Comparison of ENCODE assay signal across 8 mouse cellular contexts in the genomic region with DNA sequence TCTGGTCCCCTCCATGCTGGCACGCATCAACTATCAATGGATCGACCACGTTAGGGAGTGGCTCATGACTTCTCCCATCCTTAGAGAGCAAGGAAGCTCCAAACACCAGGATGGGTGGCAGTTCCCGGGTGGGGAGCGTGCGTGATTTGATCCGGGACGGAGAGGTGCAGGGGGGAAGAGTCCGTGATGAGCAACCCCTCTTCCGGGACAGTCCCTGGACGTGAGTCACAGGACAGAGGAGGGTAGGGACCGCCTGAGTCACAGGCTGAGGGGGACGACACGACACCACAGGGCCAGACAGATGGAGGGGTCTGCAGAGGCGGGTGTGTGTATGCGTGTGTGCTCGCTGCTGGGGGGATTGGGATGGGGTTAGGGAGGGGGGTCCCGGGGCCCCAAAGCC. TPM values are rescaled to one million over a fixed set of nuclear protein-coding genes. Genes with fewer than 3 reads are reported as not detected.
A peak's percentile ranks its signal among the peaks of the same experiment; 100 is the strongest.
DNase-seq lines count a peak whose midpoint lies in the region; ATAC-seq and TF ChIP-seq lines count a peak whose summit lies in the region.

No protein-coding gene starts in this region.

- peak; percentile 16 for DNase-seq in left cerebral cortex, adult 11 months (ENCODE audit: low spot score)
- no peak for DNase-seq in left cerebral cortex, postnatal 4 days
- DNase-seq in ES-E14 (ENCODE audit: low read depth, low spot score) = no peak
- peak; percentile 22 to 31 for DNase-seq in frontal cortex, postnatal 36 days (ENCODE audit: low spot score in 2 of 2)
- DNase-seq in monocyte, adult 2 months (ENCODE audit: low read depth in 1 of 2, low spot score in 2 of 2) = peak; percentile 16 to 34
- no peak for DNase-seq in cerebellum, adult 9-11 months

- WGBS in limb, embryonic 12.5 days = under 1% methylated on average over 17 of the region's 18 CpGs

- no peaks in the 10 kb centered on the region for H3K36me3 ChIP-seq in ES-E14 (ENCODE audit: control insufficient read depth, insufficient read depth, low read length, poor library complexity, severe bottlenecking)
- no peaks in the 10 kb centered on the region for H3K36me3 ChIP-seq in limb, embryonic 12.5 days

- H3K9ac ChIP-seq in ES-E14 (ENCODE audit: insufficient read depth, low read depth, low read length, poor library complexity, severe bottlenecking) = peak overlapping the region; percentile 90
- H3K9ac ChIP-seq in limb, embryonic 12.5 days (replicated peaks) = peak overlapping the region; percentile 84

- peak; percentile 87 for ATAC-seq in limb, embryonic 12.5 days (ENCODE audit: insufficient number of reproducible peaks, insufficient read depth, low FRiP score, low TSS enrichment, low read depth)

- H3K9me3 ChIP-seq in ES-E14 (ENCODE audit: control insufficient read depth, insufficient read depth, low read depth, low read length) = no peaks in the 10 kb centered on the region
- H3K9me3 ChIP-seq in limb, embryonic 12.5 days = no peaks in the 10 kb centered on the region

- H3K4me2 ChIP-seq in limb, embryonic 12.5 days = peak overlapping the region; percentile 94

- H3K27ac ChIP-seq in ES-E14 (ENCODE audit: insufficient read depth, low read depth, low read length, poor library complexity, severe bottlenecking) = peak overlapping the region; percentile 80
- peak overlapping the region; percentile 3; the same call in 1 of the 2 replicates for H3K27ac ChIP-seq in bone marrow macrophage, adult 2 months (ENCODE audit: insufficient read depth, low read depth, low read length)
- peak overlapping the region; percentile 82 for H3K27ac ChIP-seq in limb, embryonic 12.5 days

- intact Hi-C loops in left cerebral cortex, postnatal 4 days (cut with DNase I) = loop anchor here (5.0 kb wide), 1 partner anchor 78 kb away; no protein-coding TSS in a partner anchor

- no peak for TF ChIP-seq POLR2A in bone marrow macrophage, adult 2 months (IDR thresholded peaks at IDR 0.05; ENCODE audit: borderline replicate concordance, low read depth, low read length)

- in situ Hi-C loops in ES-E14 (cut with MboI; ENCODE audit: low sequenced_read_pairs in 2 of 2, unreplicated experiment in 2 of 2) = no loop called here

- TF ChIP-seq CTCF in bone marrow macrophage, adult 2 months (IDR thresholded peaks at IDR 0.05; ENCODE audit: low read depth, low read length) = no peak

- peak overlapping the region; percentile 77 to 89 for H3K4me3 ChIP-seq in ES-E14 (ENCODE audit: insufficient read depth in 1 of 2, low read depth in 1 of 2, low read length in 2 of 2, poor library complexity in 1 of 2, severe bottlenecking in 1 of 2)
- H3K4me3 ChIP-seq in bone marrow macrophage, adult 2 months (ENCODE audit: insufficient read depth, low read length) = peak overlapping the region; percentile 63
- H3K4me3 ChIP-seq in limb, embryonic 12.5 days (replicated peaks) = peak overlapping the region; percentile 89

- H3K4me1 ChIP-seq in ES-E14 (ENCODE audit: control insufficient read depth in 2 of 2, insufficient read depth in 2 of 2, low read length in 2 of 2, poor library complexity in 1 of 2) = peaks cover 2 to 7% of the 10 kb centered on the region in 2 experiments; a peak in 3 of 4 replicates
- peaks cover 7% of the 10 kb centered on the region; the same call in 1 of the 2 replicates for H3K4me1 ChIP-seq in bone marrow macrophage, adult 2 months (ENCODE audit: control insufficient read depth, insufficient read depth, low read length)
- H3K4me1 ChIP-seq in limb, embryonic 12.5 days (replicated peaks) = peaks cover 17% of the 10 kb centered on the region

- no peaks in the 10 kb centered on the region for H3K27me3 ChIP-seq in limb, embryonic 12.5 days

TF ChIP-seq in ES-E14, 5 proteins besides CTCF, POLR2A, EP300 and RAD21:
- TF ChIP-seq CHD2 (IDR thresholded peaks at IDR 0.05; ENCODE audit: low read depth, low read length) (no peak), MAFK (IDR thresholded peaks at IDR 0.05; ENCODE audit: insufficient read depth, low read depth, low read length) (no peak), ZC3H11A (IDR thresholded peaks at IDR 0.05; ENCODE audit: borderline replicate concordance, low read depth, low read length) (no peak), ZNF384 (IDR thresholded peaks at IDR 0.05; ENCODE audit: low read depth, low read length) (no peak), HCFC1 (IDR thresholded peaks at IDR 0.05; ENCODE audit: borderline replicate concordance, insufficient read depth, low read length) (no peak)
TF ChIP-seq in ES-E14: peak in this region for 0.

RNA-seq across cellular contexts. Expression of a gene that starts 0.7 kb away (rescaled TPM):
- total RNA-seq in left cerebral cortex, postnatal 4 days (2021) = 100 to 1,000 TPM; 166 to 175 TPM
- 143 and 194 TPM in 2 replicates for total RNA-seq in ES-E14 (2012; rRNA removed)
- 39.8 and 47.3 TPM in 2 replicates for polyA plus RNA-seq in bone marrow macrophage, adult 2 months (2012; ENCODE audit: insufficient read depth, insufficient read length, missing spikeins)
- 103 TPM in 2 replicates for polyA plus RNA-seq in limb, embryonic 12.5 days (2016; fragmentation: Nextera tagmentation; extraction: Ambion mirVana)

Comparison
In these comparisons a context has a peak if more than half of its experiments do, and no peak if none do; other contexts are left out.
1. DNase-seq: peak in left cerebral cortex, adult 11 months (single experiment), frontal cortex, postnatal 36 days (2 of 2) and monocyte, adult 2 months (2 of 2); none in left cerebral cortex, postnatal 4 days (single experiment), ES-E14 (single experiment) and cerebellum, adult 9-11 months (single experiment).
2. H3K27ac ChIP-seq: peak in every context shown above with its lines; median percentile 82 in limb, embryonic 12.5 days; 80 in ES-E14; 3 in bone marrow macrophage, adult 2 months.
3. Peak in every context shown above with its lines, with median percentiles within 50 percentile points of each other: H3K4me3 ChIP-seq.